Mouse (Mus musculus): ENCODE measurements around the gene Isl2. TPM values are rescaled to one million over a fixed set of nuclear protein-coding genes. Genes with fewer than 3 reads are reported as not detected.

The Isl2 gene
- 9.7 and 11.2 TPM in 2 replicates for polyA plus RNA-seq (2012; rRNA removed)

DNA sequence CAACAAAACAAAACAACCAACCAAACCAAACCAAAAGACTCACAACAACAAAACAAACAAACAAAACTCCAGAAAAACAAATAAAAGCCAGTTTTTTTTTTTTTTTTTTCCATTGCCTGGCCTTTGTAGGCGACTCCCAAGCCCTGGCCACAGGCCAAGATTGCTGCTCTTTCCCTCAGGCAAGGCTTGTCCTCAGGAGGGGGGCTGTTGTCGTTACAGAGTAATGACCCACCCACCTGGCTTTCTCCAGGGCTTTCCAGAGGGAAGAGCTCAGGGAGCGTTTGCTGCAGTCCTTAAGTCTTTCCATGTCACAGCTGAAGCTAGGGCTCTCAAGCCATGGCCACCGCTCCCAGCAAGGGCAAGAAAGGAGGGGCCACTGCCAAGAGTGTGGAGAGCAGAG lies at the start of gene Isl2:
Gene Isl2, plus strand, starts transcription at position 296 of the 400 bp plus-strand sequence.

DNA sequence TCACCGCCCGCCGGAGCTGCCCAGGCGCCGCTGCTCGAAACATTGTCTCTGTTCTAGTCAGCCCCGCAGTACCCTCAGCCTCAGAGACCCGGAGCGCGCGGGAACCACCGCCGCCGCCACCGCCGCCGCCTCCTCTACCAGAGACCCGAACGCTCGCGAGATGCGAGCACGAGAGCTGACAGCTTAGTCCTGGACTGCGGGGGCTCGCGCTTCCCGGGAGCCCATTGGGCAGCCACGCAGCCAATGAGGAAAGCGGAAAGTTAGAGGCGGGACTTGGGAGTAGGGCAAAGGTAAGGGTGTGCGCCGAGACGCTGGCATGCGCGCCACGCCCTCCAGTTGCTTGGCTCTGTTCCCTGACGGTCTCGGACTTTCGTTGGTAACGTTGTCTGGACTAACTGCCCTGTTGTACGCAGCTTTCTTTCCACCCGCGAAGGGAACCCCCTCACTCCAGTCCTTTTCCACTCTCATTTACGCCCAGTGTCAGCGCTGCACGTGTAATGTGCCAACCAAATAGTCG lies 26.4 kb upstream of the Isl2 start, which contains the start of gene Etfa:
Gene Etfa, minus strand, starts transcription at position 217 of the 517 bp plus-strand sequence.

Other genes starting within 250 kb of the Isl2 start
- 0.90 and 1.1 TPM in 2 replicates for gene Nrg4, start 211.8 kb upstream of the Isl2 start, polyA plus RNA-seq (2012; rRNA removed)
- gene Tmem266, start 211.8 kb upstream of the Isl2 start, polyA plus RNA-seq (2012; rRNA removed) = 0.90 and 1.2 TPM in 2 replicates
- gene Etfa, start 26.4 kb upstream of the Isl2 start, polyA plus RNA-seq (2012; rRNA removed) = 55.3 and 57.0 TPM in 2 replicates